Mouse (Mus musculus): ENCODE measurements around the gene Phactr4. TPM values are rescaled to one million over a fixed set of nuclear protein-coding genes. Genes with fewer than 3 reads are reported as not detected.

Gene Phactr4
- polyA plus RNA-seq, 1 experiment from 2014 or later = 9.9 TPM

DNA sequence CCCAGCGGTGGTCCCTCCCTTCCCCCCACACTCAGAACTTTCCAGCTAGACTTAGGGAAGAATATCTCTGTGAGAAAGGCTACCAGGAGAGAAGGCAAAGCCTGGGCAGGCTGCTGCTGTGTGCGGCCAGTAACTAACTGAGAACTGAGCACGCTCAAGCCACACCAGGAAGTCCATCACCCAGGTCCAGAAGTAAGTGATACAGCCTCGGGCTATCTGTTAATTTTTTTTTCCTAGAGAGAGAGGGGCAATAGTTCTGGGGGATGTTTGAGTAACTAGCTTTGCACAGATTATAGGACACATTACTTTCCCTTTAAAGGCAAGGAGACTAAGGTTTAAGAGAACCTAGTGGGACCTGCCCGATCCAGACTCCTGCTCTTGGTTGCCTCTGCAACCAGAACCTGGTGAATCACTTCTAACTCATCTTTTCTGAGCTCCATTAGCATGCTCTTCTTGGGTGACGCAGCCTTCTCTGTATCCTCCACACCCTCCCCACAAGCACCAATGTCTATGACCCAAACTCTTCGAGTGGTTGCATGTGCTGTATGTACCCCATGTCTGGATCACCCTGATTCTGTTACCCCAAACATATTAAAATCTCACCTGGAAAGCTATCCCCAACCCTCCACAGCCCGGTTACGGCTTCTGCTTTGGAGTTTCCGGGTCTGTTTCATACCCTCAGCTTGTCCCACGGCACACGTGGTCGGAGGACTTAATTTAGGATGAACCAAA lies 77.7 kb downstream of the Phactr4 start:
- peak; percentile 47 for ATAC-seq (ENCODE audit: low read depth)
- no peaks in the 10 kb centered on the region for H3K27me3 ChIP-seq (ENCODE audit: control insufficient read depth, insufficient read depth, low read depth, low read length)
- H3K4me2 ChIP-seq (ENCODE audit: low read depth, low read length) = peak overlapping the region; percentile 72
- peak overlapping the region; percentile 90 for H3K9ac ChIP-seq (ENCODE audit: low read depth, low read length)
- peak overlapping the region; percentile 89 for H3K4me3 ChIP-seq (ENCODE audit: low read depth, low read length)
- peak overlapping the region; percentile 76 for H3K27ac ChIP-seq (ENCODE audit: low read length)
- peaks cover 6% of the 10 kb centered on the region for H3K36me3 ChIP-seq (ENCODE audit: control insufficient read depth, insufficient read depth)
- 2% methylated on average over 13 of the region's 13 CpGs for WGBS (ENCODE audit: insufficient replicate concordance)
- H3K9me3 ChIP-seq (replicated peaks; ENCODE audit: control insufficient read depth, low read length) = no peaks in the 10 kb centered on the region
- peaks cover 33% of the 10 kb centered on the region for H3K4me1 ChIP-seq (ENCODE audit: control insufficient read depth, low read depth, low read length)

DNA sequence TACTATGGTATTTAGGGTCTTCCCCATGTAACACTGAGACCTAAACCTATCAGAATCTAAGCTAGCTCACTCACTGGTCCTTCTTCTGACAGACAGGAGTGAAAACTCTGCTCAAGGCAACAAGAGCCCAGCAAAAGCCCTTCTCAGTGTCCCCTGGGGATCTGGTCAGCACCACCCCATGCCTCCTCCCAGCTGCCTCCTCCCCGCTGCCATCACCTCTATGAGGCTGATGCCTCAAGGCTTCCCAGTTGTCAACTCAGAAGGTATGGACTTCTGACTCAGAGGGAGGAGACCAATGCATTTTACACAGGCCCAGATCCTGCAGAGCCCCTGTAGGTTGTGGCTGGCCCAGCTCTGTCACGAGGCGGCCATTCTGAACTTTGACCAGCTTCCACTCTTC lies 80.8 kb downstream of the Phactr4 start:
- H3K36me3 ChIP-seq (ENCODE audit: control insufficient read depth, insufficient read depth) = peaks cover 29% of the 10 kb centered on the region
- no peak overlapping the region for H3K4me2 ChIP-seq (ENCODE audit: low read depth, low read length)
- peaks cover 33% of the 10 kb centered on the region for H3K4me1 ChIP-seq (ENCODE audit: control insufficient read depth, low read depth, low read length)
- no peak overlapping the region for H3K27ac ChIP-seq (ENCODE audit: low read length)
- no peaks in the 10 kb centered on the region for H3K9me3 ChIP-seq (replicated peaks; ENCODE audit: control insufficient read depth, low read length)
- 69% methylated on average over 3 of the region's 3 CpGs for WGBS (ENCODE audit: insufficient replicate concordance)
- H3K27me3 ChIP-seq (ENCODE audit: control insufficient read depth, insufficient read depth, low read depth, low read length) = no peaks in the 10 kb centered on the region
- H3K9ac ChIP-seq (ENCODE audit: low read depth, low read length) = no peak overlapping the region
- ATAC-seq (ENCODE audit: low read depth) = no peak
- no peak overlapping the region for H3K4me3 ChIP-seq (ENCODE audit: low read depth, low read length)

DNA sequence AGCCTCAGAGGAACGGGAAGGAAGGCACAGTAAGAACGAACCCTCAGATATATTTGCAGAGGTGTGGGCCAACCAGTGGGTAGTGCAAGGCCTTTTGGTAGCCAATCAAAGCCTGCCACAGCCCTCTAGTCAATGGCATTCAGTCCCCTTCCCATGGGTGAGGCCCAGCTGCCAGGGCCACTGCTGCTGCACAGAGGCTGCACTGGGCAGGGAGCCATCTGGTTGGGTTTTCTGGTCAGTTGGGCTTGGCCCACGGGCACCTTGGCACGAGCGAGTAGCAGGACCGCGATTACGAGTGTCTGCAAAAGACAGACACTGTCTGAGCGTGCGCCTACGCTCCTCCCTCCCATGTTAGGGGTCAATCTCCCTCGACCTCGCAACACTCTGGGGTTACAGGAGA lies 83.3 kb downstream of the Phactr4 start:
- WGBS (ENCODE audit: insufficient replicate concordance) = 92% methylated on average over 13 of the region's 13 CpGs
- no peaks in the 10 kb centered on the region for H3K9me3 ChIP-seq (replicated peaks; ENCODE audit: control insufficient read depth, low read length)
- no peak overlapping the region for H3K4me2 ChIP-seq (ENCODE audit: low read depth, low read length)
- H3K4me1 ChIP-seq (ENCODE audit: control insufficient read depth, low read depth, low read length) = peaks cover 22% of the 10 kb centered on the region
- H3K4me3 ChIP-seq (ENCODE audit: low read depth, low read length) = no peak overlapping the region
- H3K36me3 ChIP-seq (ENCODE audit: control insufficient read depth, insufficient read depth) = peaks cover 47% of the 10 kb centered on the region
- H3K27me3 ChIP-seq (ENCODE audit: control insufficient read depth, insufficient read depth, low read depth, low read length) = no peaks in the 10 kb centered on the region
- no peak overlapping the region for H3K27ac ChIP-seq (ENCODE audit: low read length)
- H3K9ac ChIP-seq (ENCODE audit: low read depth, low read length) = no peak overlapping the region
- no peak for ATAC-seq (ENCODE audit: low read depth)

DNA sequence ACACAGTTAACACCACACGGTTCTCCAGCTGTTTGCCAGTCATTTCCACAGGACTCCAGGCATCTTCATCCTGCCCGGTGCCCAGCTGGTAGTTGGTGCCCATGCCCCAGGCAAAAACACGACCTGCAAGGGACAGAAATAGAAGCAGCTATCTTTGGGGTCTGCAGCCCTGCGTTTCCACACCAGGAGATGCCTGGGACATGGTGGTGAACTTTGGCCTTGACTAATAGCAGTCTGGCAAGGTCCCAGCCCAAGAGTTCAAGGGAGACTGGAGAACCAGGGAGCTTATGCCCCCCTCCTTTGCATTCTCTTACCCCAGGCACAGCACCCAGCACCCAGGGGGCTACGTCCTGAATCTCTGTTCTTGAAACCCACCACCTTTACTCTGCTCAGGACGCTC lies 89.4 kb downstream of the Phactr4 start:
- no peak overlapping the region for H3K27ac ChIP-seq (ENCODE audit: low read length)
- H3K9me3 ChIP-seq (replicated peaks; ENCODE audit: control insufficient read depth, low read length) = no peaks in the 10 kb centered on the region
- peaks cover 20% of the 10 kb centered on the region for H3K4me1 ChIP-seq (ENCODE audit: control insufficient read depth, low read depth, low read length)
- no peak for ATAC-seq (ENCODE audit: low read depth)
- H3K27me3 ChIP-seq (ENCODE audit: control insufficient read depth, insufficient read depth, low read depth, low read length) = no peaks in the 10 kb centered on the region
- no peak overlapping the region for H3K4me3 ChIP-seq (ENCODE audit: low read depth, low read length)
- no peak overlapping the region for H3K9ac ChIP-seq (ENCODE audit: low read depth, low read length)
- WGBS (ENCODE audit: insufficient replicate concordance) = 72% methylated on average over 6 of the region's 6 CpGs
- no peak overlapping the region for H3K4me2 ChIP-seq (ENCODE audit: low read depth, low read length)
- H3K36me3 ChIP-seq (ENCODE audit: control insufficient read depth, insufficient read depth) = peaks cover 45% of the 10 kb centered on the region

DNA sequence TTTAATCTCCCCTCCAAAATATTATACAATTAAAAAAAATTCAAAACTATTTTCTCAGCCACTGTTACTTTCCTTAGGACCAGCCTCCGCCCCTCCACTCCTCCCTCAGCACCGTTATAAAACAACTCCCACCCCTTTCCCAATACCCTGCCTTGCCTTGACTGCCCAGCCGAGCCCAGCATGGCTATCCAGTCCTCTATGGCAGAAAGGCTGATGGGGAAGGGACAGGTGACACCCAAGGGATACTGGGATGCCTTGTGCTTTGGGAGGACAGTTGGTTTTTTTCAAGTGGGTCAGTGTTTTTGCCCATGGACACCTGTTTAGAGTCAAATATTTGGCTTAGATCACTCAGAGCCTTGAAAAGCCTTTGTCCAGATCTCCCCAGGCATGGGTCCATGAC lies 90.3 kb downstream of the Phactr4 start:
- 88% methylated on average over 3 of the region's 3 CpGs for WGBS (ENCODE audit: insufficient replicate concordance)
- no peaks in the 10 kb centered on the region for H3K9me3 ChIP-seq (replicated peaks; ENCODE audit: control insufficient read depth, low read length)
- H3K4me2 ChIP-seq (ENCODE audit: low read depth, low read length) = no peak overlapping the region
- no peak overlapping the region for H3K9ac ChIP-seq (ENCODE audit: low read depth, low read length)
- peaks cover 20% of the 10 kb centered on the region for H3K4me1 ChIP-seq (ENCODE audit: control insufficient read depth, low read depth, low read length)
- no peak for ATAC-seq (ENCODE audit: low read depth)
- H3K36me3 ChIP-seq (ENCODE audit: control insufficient read depth, insufficient read depth) = peaks cover 40% of the 10 kb centered on the region
- no peak overlapping the region for H3K27ac ChIP-seq (ENCODE audit: low read length)
- H3K27me3 ChIP-seq (ENCODE audit: control insufficient read depth, insufficient read depth, low read depth, low read length) = no peaks in the 10 kb centered on the region
- no peak overlapping the region for H3K4me3 ChIP-seq (ENCODE audit: low read depth, low read length)

DNA sequence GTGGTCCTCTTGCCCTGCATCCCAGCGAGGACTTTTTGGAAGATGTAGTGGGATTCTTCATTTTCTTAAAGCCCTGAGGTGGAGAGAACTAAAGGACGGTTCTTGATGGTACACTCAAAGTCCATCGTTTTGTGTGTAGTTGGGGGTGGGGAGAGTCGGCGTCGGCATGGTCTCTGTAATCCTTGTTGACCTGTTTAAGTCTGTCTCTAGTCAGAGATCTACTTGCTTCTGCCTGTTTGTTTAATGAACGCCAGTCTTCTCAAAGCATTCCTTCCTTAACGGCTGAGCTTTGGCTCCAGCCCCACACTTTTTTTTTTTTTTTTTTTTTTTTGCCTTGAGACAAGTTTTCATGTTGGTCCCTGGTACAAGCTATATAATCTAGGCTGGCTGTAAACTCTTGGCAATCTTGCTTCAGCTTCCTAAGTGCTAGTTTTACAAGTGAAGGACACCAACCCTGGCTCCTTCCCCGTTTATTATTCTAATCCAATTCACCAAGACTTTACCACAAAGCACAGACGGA lies 92.4 kb downstream of the Phactr4 start:
- no peaks in the 10 kb centered on the region for H3K9me3 ChIP-seq (replicated peaks; ENCODE audit: control insufficient read depth, low read length)
- peaks cover 34% of the 10 kb centered on the region for H3K36me3 ChIP-seq (ENCODE audit: control insufficient read depth, insufficient read depth)
- H3K27ac ChIP-seq (ENCODE audit: low read length) = 0 out of 2 replicates have a peak overlapping the region, but pooled peaks have one; percentile 85
- peak overlapping the region; percentile 78 for H3K9ac ChIP-seq (ENCODE audit: low read depth, low read length)
- WGBS (ENCODE audit: insufficient replicate concordance) = 15% methylated on average over 10 of the region's 10 CpGs
- no peaks in the 10 kb centered on the region for H3K27me3 ChIP-seq (ENCODE audit: control insufficient read depth, insufficient read depth, low read depth, low read length)
- peak overlapping the region; percentile 72 for H3K4me3 ChIP-seq (ENCODE audit: low read depth, low read length)
- ATAC-seq (ENCODE audit: low read depth) = peak; percentile 2; the same call in 1 of the 2 replicates
- H3K4me2 ChIP-seq (ENCODE audit: low read depth, low read length) = peak overlapping the region; percentile 93
- H3K4me1 ChIP-seq (ENCODE audit: control insufficient read depth, low read depth, low read length) = peaks cover 20% of the 10 kb centered on the region

DNA sequence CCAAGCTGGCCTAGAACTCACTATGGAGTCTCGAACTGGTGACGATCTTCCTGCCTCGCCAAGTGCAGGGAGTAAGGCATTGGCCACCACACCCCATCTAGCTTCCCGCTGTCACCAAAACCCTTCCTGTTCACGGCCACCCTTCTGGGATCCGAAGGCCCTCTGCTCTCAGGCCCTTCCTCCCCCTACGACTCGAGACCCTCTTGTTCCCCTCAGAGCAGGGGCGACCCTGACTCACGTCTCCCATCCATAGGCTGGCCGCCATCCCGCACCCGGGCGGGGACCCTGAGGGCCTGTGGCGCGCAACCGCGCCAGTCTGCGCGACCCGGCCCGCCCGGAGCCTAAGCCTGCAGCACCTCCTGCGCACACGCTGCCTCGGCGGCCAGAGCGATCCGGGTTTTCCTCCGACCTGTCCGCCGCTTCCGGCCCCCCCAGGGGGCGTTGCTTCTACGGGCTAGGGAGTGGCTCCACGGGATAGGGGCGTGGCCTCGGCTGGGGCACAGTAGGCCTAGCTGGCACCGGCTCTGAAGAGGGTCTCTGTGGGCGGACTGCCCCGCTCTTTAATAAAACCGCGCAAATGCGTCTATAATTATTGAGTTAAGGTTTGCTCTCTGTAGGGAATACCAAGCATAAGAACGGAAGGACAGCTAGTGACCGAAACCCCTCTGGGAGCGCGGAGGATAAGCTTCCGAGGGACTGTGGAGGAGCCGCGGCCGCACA lies 93.0 kb downstream of the Phactr4 start, which contains the start of gene Trnau1ap:
Gene Trnau1ap, minus strand, starts transcription at position 424 of the 720 bp plus-strand sequence.
- H3K36me3 ChIP-seq (ENCODE audit: control insufficient read depth, insufficient read depth) = peaks cover 28% of the 10 kb centered on the region
- peaks cover 20% of the 10 kb centered on the region for H3K4me1 ChIP-seq (ENCODE audit: control insufficient read depth, low read depth, low read length)
- H3K4me3 ChIP-seq (ENCODE audit: low read depth, low read length) = peak within 1 kb of the TSS; percentile 72
- no peaks in the 10 kb centered on the region for H3K27me3 ChIP-seq (ENCODE audit: control insufficient read depth, insufficient read depth, low read depth, low read length)
- under 1% methylated on average over 52 of the region's 52 CpGs for WGBS (ENCODE audit: insufficient replicate concordance)
- peak within 1 kb of the TSS; percentile 78 for H3K9ac ChIP-seq (ENCODE audit: low read depth, low read length)
- H3K9me3 ChIP-seq (replicated peaks; ENCODE audit: control insufficient read depth, low read length) = no peaks in the 10 kb centered on the region
- peak; percentile 96 for ATAC-seq (ENCODE audit: low read depth)
- H3K27ac ChIP-seq (ENCODE audit: low read length) = peak within 1 kb of the TSS; percentile 85
- peak within 1 kb of the TSS; percentile 93 for H3K4me2 ChIP-seq (ENCODE audit: low read depth, low read length)

DNA sequence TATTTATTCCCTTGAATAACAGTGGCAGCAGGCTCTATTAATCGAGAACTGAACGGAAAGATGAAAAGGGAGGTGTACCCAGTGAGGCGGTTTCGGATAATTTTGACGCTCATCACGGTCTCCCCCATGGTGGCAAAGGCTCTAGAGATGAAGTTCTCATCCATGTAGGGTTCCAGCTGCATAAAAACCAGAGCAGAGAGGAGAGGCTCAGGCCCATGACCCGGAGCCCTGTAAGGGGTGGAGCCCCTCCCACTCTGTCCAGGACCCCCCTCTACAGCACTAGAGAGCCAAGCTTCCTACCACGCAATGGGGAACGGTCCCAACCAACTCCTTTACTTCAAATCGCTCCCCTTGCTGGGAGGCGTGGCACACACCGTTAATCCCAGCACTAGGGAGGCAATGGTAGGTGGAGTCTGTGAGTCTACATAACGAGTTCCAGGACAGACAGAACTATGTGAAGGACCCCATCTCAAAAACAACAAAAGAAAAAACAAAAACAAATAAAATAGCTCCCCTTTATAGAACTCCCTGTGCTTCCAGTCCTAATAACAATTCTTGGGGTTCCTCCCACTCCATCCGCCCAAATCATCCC lies 93.8 kb downstream of the Phactr4 start:
- Histone ChIP-seq H3K4me3 (ENCODE audit: low read depth, low read length) (peak overlapping the region; percentile 72), H3K4me1 (ENCODE audit: control insufficient read depth, low read depth, low read length) (peaks cover 20% of the 10 kb centered on the region), H3K36me3 (ENCODE audit: control insufficient read depth, insufficient read depth) (peaks cover 22% of the 10 kb centered on the region), H3K9ac (ENCODE audit: low read depth, low read length) (peak overlapping the region; percentile 78), H3K9me3 (replicated peaks; ENCODE audit: control insufficient read depth, low read length) (no peaks in the 10 kb centered on the region), H3K4me2 (ENCODE audit: low read depth, low read length) (peak overlapping the region; percentile 93), H3K27me3 (ENCODE audit: control insufficient read depth, insufficient read depth, low read depth, low read length) (no peaks in the 10 kb centered on the region), H3K27ac (ENCODE audit: low read length) (peak overlapping the region; percentile 85)
- ATAC-seq (ENCODE audit: low read depth) = no peak
- WGBS (ENCODE audit: insufficient replicate concordance) = 51% methylated on average over 14 of the region's 14 CpGs
